Mouse (Mus musculus) spleen, postnatal 4 days (tissue): ENCODE measurements around the gene Ap4s1.

Experiments
- DNase-seq, 2 experiments: peaks; one replicate each; pipeline ENCODE4 v3.0.0; 2022; ENCODE audit warnings: low spot score in 2 of 2

Ap4s1 gene

GRCm38 (mm10) chr12:51703859-51704258 lies 13.0 kb downstream of the Ap4s1 start:
- DNase-seq: no peak

GRCm38 (mm10) chr12:51704572-51704971 lies 13.7 kb downstream of the Ap4s1 start:
- no peak for DNase-seq

GRCm38 (mm10) chr12:51705778-51706177 lies 14.9 kb downstream of the Ap4s1 start:
- no peak for DNase-seq

GRCm38 (mm10) chr12:51706673-51707235 lies 15.9 kb downstream of the Ap4s1 start:
- DNase-seq: no peak

- no peak for DNase-seq
Observed at GRCm38 (mm10) chr12:51708941-51709686, 18.3 kb downstream of the Ap4s1 start.

- no peak for DNase-seq
Observed at GRCm38 (mm10) chr12:51709741-51710140, 18.9 kb downstream of the Ap4s1 start.

GRCm38 (mm10) chr12:51710154-51710553 lies 19.3 kb downstream of the Ap4s1 start:
- no peak for DNase-seq

- no peak for DNase-seq
Observed at GRCm38 (mm10) chr12:51712685-51713084, 21.9 kb downstream of the Ap4s1 start.

- no peak for DNase-seq
Observed at GRCm38 (mm10) chr12:51718617-51719016, 27.8 kb downstream of the Ap4s1 start.

- DNase-seq: no peak
Observed at GRCm38 (mm10) chr12:51721836-51722235, 31.0 kb downstream of the Ap4s1 start.

GRCm38 (mm10) chr12:51729058-51729457 lies 38.2 kb downstream of the Ap4s1 start:
- no peak for DNase-seq

- no peak for DNase-seq
Observed at GRCm38 (mm10) chr12:51729827-51730226, 39.0 kb downstream of the Ap4s1 start.

- DNase-seq: no peak
Observed at GRCm38 (mm10) chr12:51734605-51735211, 43.9 kb downstream of the Ap4s1 start.

- DNase-seq: no peak
Observed at GRCm38 (mm10) chr12:51735840-51736271, 45.0 kb downstream of the Ap4s1 start.

- DNase-seq: no peak
Observed at GRCm38 (mm10) chr12:51736381-51736780, 45.5 kb downstream of the Ap4s1 start.

- DNase-seq: no peak
Observed at GRCm38 (mm10) chr12:51736807-51737206, 46.0 kb downstream of the Ap4s1 start.

GRCm38 (mm10) chr12:51741690-51742089 lies 50.9 kb downstream of the Ap4s1 start:
- DNase-seq: peak; percentile 33 to 76

- no peak for DNase-seq
Observed at GRCm38 (mm10) chr12:51744957-51745356, 54.1 kb downstream of the Ap4s1 start.

GRCm38 (mm10) chr12:51747348-51747747 lies 56.5 kb downstream of the Ap4s1 start:
- DNase-seq: no peak

- DNase-seq: no peak
Observed at GRCm38 (mm10) chr12:51755938-51756598, 65.2 kb downstream of the Ap4s1 start.

GRCm38 (mm10) chr12:51756599-51756961 lies 65.7 kb downstream of the Ap4s1 start:
- DNase-seq: no peak

- DNase-seq: no peak
Observed at GRCm38 (mm10) chr12:51759374-51759773, 68.5 kb downstream of the Ap4s1 start.

GRCm38 (mm10) chr12:51767454-51767853 lies 76.6 kb downstream of the Ap4s1 start:
- DNase-seq: no peak
